Mouse (Mus musculus): ENCODE results near the gene Clcf1. TPM values are rescaled to one million over a fixed set of nuclear protein-coding genes. Genes with fewer than 3 reads are reported as not detected.

Clcf1 gene
- polyA plus RNA-seq, 1 experiment from 2014 or later: 0.70 TPM

GRCm38 (mm10) chr19:4183689-4184088 lies 30.3 kb upstream of the Clcf1 start:
- H3K4me2 ChIP-seq (replicated peaks): no peak overlapping the region
- no peaks in the 10 kb centered on the region for H3K27me3 ChIP-seq
- no peaks in the 10 kb centered on the region for H3K36me3 ChIP-seq
- H3K9me3 ChIP-seq: no peaks in the 10 kb centered on the region
- H3K27ac ChIP-seq: no peak overlapping the region
- WGBS: 63% methylated on average over 2 of the region's 2 CpGs
- peaks cover 9% of the 10 kb centered on the region for H3K4me1 ChIP-seq (replicated peaks)
- no peak overlapping the region for H3K4me3 ChIP-seq (replicated peaks)
- ATAC-seq: no peak
- no peak overlapping the region for H3K9ac ChIP-seq (replicated peaks)

GRCm38 (mm10) chr19:4184976-4185975 lies 28.8 kb upstream of the Clcf1 start:
- Histone ChIP-seq H3K9ac (replicated peaks) (no peak overlapping the region), H3K9me3 (no peaks in the 10 kb centered on the region), H3K36me3 (no peaks in the 10 kb centered on the region), H3K27me3 (no peaks in the 10 kb centered on the region), H3K4me1 (replicated peaks) (peaks cover 9% of the 10 kb centered on the region), H3K4me3 (replicated peaks) (no peak overlapping the region), H3K4me2 (replicated peaks) (no peak overlapping the region), H3K27ac (no peak overlapping the region)
- WGBS: 65% methylated on average over 15 of the region's 15 CpGs
- ATAC-seq: no peak

- 83% methylated on average over 3 of the region's 3 CpGs for WGBS
- peaks cover 2% of the 10 kb centered on the region; the same call in 1 of the 2 replicates for H3K4me1 ChIP-seq (replicated peaks)
- H3K9ac ChIP-seq (replicated peaks): no peak overlapping the region
- ATAC-seq: no peak
- no peak overlapping the region for H3K4me2 ChIP-seq (replicated peaks)
- H3K27me3 ChIP-seq: no peaks in the 10 kb centered on the region
- H3K27ac ChIP-seq: no peak overlapping the region
- H3K36me3 ChIP-seq: no peaks in the 10 kb centered on the region
- H3K9me3 ChIP-seq: no peaks in the 10 kb centered on the region
- H3K4me3 ChIP-seq (replicated peaks): no peak overlapping the region
Observed at GRCm38 (mm10) chr19:4187303-4187702, 26.7 kb upstream of the Clcf1 start.

- WGBS: 85% methylated on average over 12 of the region's 12 CpGs
- no peak for ATAC-seq
- H3K27ac ChIP-seq: no peak overlapping the region
Observed at GRCm38 (mm10) chr19:4189051-4189620, 24.9 kb upstream of the Clcf1 start.

GRCm38 (mm10) chr19:4190831-4191334 lies 23.2 kb upstream of the Clcf1 start, which contains the start of gene Tbc1d10c:
Gene Tbc1d10c, minus strand, starts transcription at chr19:4191284.
- H3K4me2 ChIP-seq (replicated peaks): peak within 1 kb of the TSS; percentile 98
- H3K27me3 ChIP-seq: no peaks in the 10 kb centered on the region
- peaks cover 27% of the 10 kb centered on the region for H3K36me3 ChIP-seq
- H3K27ac ChIP-seq: peak within 1 kb of the TSS; percentile 91
- H3K9me3 ChIP-seq: no peaks in the 10 kb centered on the region
- H3K4me3 ChIP-seq (replicated peaks): peak within 1 kb of the TSS; percentile 97
- peak within 1 kb of the TSS; percentile 96 for H3K9ac ChIP-seq (replicated peaks)
- 76% methylated on average over 4 of the region's 4 CpGs for WGBS
- ATAC-seq: no peak
- peaks cover 20% of the 10 kb centered on the region for H3K4me1 ChIP-seq (replicated peaks)

More at GRCm38 (mm10) chr19:4189051-4189620, 24.9 kb upstream of the Clcf1 start:
- H3K4me3 ChIP-seq (replicated peaks): no peak overlapping the region
- no peak overlapping the region for H3K9ac ChIP-seq (replicated peaks)
- peaks cover 19% of the 10 kb centered on the region for H3K4me1 ChIP-seq (replicated peaks)
- H3K4me2 ChIP-seq (replicated peaks): no peak overlapping the region
- H3K36me3 ChIP-seq: peaks cover 9% of the 10 kb centered on the region
- H3K27me3 ChIP-seq: no peaks in the 10 kb centered on the region
- no peaks in the 10 kb centered on the region for H3K9me3 ChIP-seq

- ATAC-seq: peak; percentile 93
- 8% methylated on average over 46 of the region's 47 CpGs for WGBS
- Histone ChIP-seq H3K36me3 (peaks cover 35% of the 10 kb centered on the region), H3K4me2 (replicated peaks) (peak within 1 kb of the TSS; percentile 98), H3K27ac (peak within 1 kb of the TSS; percentile 91), H3K4me1 (replicated peaks) (peaks cover 20% of the 10 kb centered on the region), H3K4me3 (replicated peaks) (peak within 1 kb of the TSS; percentile 97), H3K9me3 (no peaks in the 10 kb centered on the region), H3K9ac (replicated peaks) (peak within 1 kb of the TSS; percentile 96), H3K27me3 (no peaks in the 10 kb centered on the region)
Observed at GRCm38 (mm10) chr19:4191528-4192250, 22.3 kb upstream of the Clcf1 start, which contains the start of gene Ppp1ca. Gene Ppp1ca, plus strand, starts transcription at chr19:4192065.

GRCm38 (mm10) chr19:4192251-4192985 lies 21.6 kb upstream of the Clcf1 start:
- WGBS: under 1% methylated on average over 38 of the region's 52 CpGs
- peaks cover 42% of the 10 kb centered on the region for H3K36me3 ChIP-seq
- no peaks in the 10 kb centered on the region for H3K27me3 ChIP-seq
- H3K4me1 ChIP-seq (replicated peaks): peaks cover 20% of the 10 kb centered on the region
- peak overlapping the region; percentile 91 for H3K27ac ChIP-seq
- peak; percentile 15 for ATAC-seq
- peak overlapping the region; percentile 98 for H3K4me2 ChIP-seq (replicated peaks)
- H3K9me3 ChIP-seq: no peaks in the 10 kb centered on the region
- H3K4me3 ChIP-seq (replicated peaks): peak overlapping the region; percentile 97
- H3K9ac ChIP-seq (replicated peaks): peak overlapping the region; percentile 96

GRCm38 (mm10) chr19:4193129-4193528 lies 20.9 kb upstream of the Clcf1 start:
- H3K36me3 ChIP-seq: peaks cover 47% of the 10 kb centered on the region
- H3K9ac ChIP-seq (replicated peaks): peak overlapping the region; percentile 96
- peak overlapping the region; percentile 97 for H3K4me3 ChIP-seq (replicated peaks)
- H3K4me2 ChIP-seq (replicated peaks): peak overlapping the region; percentile 98
- no peak for ATAC-seq
- H3K27me3 ChIP-seq: no peaks in the 10 kb centered on the region
- no peak overlapping the region for H3K27ac ChIP-seq
- WGBS: 58% methylated on average over 6 of the region's 6 CpGs
- peaks cover 20% of the 10 kb centered on the region for H3K4me1 ChIP-seq (replicated peaks)
- H3K9me3 ChIP-seq: no peaks in the 10 kb centered on the region

GRCm38 (mm10) chr19:4194021-4194724 lies 19.9 kb upstream of the Clcf1 start:
- Histone ChIP-seq H3K4me2 (replicated peaks) (0 out of 2 replicates have a peak overlapping the region, but pooled peaks have one; percentile 98), H3K4me3 (replicated peaks) (no peak overlapping the region), H3K4me1 (replicated peaks) (peaks cover 20% of the 10 kb centered on the region), H3K27ac (no peak overlapping the region), H3K36me3 (peaks cover 50% of the 10 kb centered on the region), H3K27me3 (no peaks in the 10 kb centered on the region), H3K9me3 (no peaks in the 10 kb centered on the region), H3K9ac (replicated peaks) (no peak overlapping the region)
- WGBS: 92% methylated on average over 8 of the region's 8 CpGs
- ATAC-seq: no peak

- no peaks in the 10 kb centered on the region for H3K27me3 ChIP-seq
- peaks cover 53% of the 10 kb centered on the region for H3K36me3 ChIP-seq
- H3K4me2 ChIP-seq (replicated peaks): no peak overlapping the region
- WGBS: 86% methylated on average over 12 of the region's 12 CpGs
- no peak for ATAC-seq
- H3K4me3 ChIP-seq (replicated peaks): no peak overlapping the region
- peak overlapping the region; percentile 10; the same call in 1 of the 2 replicates for H3K9ac ChIP-seq (replicated peaks)
- H3K27ac ChIP-seq: no peak overlapping the region
- H3K4me1 ChIP-seq (replicated peaks): peaks cover 22% of the 10 kb centered on the region
- no peaks in the 10 kb centered on the region for H3K9me3 ChIP-seq
Observed at GRCm38 (mm10) chr19:4194776-4195650, 19.0 kb upstream of the Clcf1 start.
